Mouse (Mus musculus) frontal cortex, postnatal 25 days (tissue): ENCODE data around the gene Gpr75.

Experiments
- DNase-seq, 2 experiments: peaks; one replicate each; pipeline ENCODE4 v3.0.0; 2022; ENCODE audit warnings: low spot score in 2 of 2

Gpr75 gene

DNA sequence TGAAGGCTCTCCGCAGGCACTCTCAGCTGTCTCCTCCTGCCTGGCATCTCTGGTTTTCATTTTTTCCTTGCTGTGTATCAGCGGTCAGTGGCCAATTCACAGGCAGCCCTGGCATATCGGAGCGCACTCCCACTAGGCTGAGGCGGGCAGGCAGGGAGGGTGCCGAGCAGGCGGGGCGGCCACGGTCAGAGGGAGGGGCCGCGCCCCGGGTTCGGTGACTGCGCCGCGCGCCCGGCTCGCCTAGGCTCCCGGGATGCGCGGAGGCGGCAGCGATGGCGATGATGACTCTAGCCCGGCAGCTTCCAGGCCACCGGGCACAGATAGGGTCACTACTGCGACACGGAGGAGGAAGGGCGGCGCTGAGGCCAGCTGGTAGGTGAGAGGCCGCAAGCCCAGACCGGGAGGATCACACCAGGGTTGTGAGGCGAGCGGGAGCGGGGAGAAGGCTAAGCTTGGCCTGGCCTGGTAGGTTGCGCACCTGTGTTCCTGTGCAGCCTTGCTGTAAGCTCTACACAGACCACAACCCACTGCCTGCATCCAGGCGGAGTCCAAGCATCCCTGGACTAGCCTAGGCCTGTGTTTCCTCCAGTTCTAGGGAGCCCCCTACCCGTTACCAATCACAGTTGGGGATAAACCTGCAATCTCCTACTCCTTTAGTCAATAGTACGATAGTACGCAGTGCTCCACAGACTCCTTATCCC lies at the start of gene Gpr75, which contains the start of gene Asb3:
Gene Gpr75, plus strand, starts transcription at position 188 of the 701 bp plus-strand sequence.
Gene Asb3, plus strand, starts transcription at position 246 of the 701 bp plus-strand sequence.
- peak; percentile 54 to 57 for DNase-seq

- DNase-seq: no peak
Measured at GRCm38 (mm10) chr11:30838793-30839192, 46.4 kb upstream of the Gpr75 start.

- no peak for DNase-seq
Measured at GRCm38 (mm10) chr11:30844355-30844754, 40.8 kb upstream of the Gpr75 start.

GRCm38 (mm10) chr11:30872425-30872824 lies 12.7 kb upstream of the Gpr75 start:
- DNase-seq: no peak

- DNase-seq: no peak
Measured at GRCm38 (mm10) chr11:30888153-30888552, 3.0 kb downstream of the Gpr75 start.

DNA sequence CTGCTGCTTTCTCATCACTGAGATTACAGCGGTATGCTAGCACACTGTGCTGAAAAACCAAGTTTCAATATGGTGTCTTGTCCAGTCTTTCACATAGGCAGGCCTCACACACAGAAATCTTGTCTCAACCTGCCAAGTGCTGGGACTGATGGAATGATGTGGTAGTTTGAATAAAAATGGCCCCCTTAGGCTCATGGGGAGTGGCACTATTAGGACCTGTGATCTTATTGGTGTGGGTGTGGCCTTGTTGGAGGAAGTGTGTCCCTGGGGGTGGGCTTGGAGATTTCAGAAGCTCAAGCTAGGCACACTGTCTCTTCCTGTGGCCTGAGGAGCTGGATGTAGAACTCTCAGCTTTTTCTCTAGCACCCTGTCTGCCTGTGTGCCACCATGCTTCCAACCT lies 11.0 kb downstream of the Gpr75 start:
- no peak for DNase-seq

- DNase-seq: no peak
Measured at GRCm38 (mm10) chr11:30899312-30899711, 14.2 kb downstream of the Gpr75 start.

DNA sequence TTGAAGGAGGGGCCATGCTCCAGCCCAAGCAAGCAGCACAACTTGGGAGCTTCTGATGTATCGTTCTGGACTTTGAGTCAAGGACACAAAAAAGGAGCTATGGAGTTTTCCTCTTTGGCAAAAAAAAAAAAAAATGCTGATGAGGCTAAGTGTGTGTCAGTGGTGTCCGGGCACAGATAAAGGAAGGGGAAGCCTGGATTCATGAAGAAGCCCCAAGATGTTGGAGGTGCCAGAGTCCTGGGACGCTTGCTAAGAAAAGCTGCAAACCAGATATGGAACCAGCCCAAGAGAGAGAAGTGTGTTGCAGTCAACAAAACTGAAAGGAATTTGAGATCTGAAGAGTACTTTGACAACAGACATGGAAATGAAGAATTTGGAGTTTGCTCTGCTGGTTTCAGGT lies 27.2 kb downstream of the Gpr75 start:
- no peak for DNase-seq

- no peak for DNase-seq
Measured at GRCm38 (mm10) chr11:30920641-30921040, 35.5 kb downstream of the Gpr75 start.

DNA sequence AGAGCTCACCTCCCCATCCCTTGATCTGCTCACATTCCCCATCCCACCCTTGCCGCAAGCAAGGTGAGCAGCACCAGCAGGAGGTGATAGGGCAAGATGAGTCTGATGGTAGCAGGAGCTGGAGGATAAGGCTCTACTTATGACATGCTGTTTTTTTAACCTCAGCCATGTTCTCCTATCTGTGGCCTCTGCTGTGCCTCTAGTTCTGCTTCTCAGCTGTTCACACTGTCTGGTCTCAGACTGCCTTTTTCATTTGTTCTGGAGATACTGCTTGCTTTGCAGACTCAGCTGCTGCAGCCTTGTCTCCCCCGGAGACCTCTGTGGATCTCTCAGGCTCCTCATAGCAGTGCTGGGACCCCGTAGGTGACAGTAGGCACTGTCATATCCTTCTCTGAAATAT lies 38.1 kb downstream of the Gpr75 start:
- DNase-seq: no peak

- no peak for DNase-seq
Measured at GRCm38 (mm10) chr11:30928079-30928478, 42.9 kb downstream of the Gpr75 start.

- no peak for DNase-seq
Measured at GRCm38 (mm10) chr11:30928498-30928897, 43.3 kb downstream of the Gpr75 start.
